Mouse (Mus musculus) frontal cortex, postnatal 10 days (tissue): ENCODE measurements around the gene Rasgef1c.

Source experiments
- DNase-seq, 2 experiments: peaks; one replicate each; pipeline ENCODE4 v3.0.0; 2022; ENCODE audit warnings: low spot score in 2 of 2, mixed read lengths in 1 of 2

Rasgef1c gene

GRCm38 (mm10) chr11:49977963-49978568, 76.4 kb downstream of the Rasgef1c start:
- DNase-seq: no peak

GRCm38 (mm10) chr11:49978935-49979334, 77.3 kb downstream of the Rasgef1c start:
- DNase-seq: no peak

GRCm38 (mm10) chr11:49980681-49981235, 79.1 kb downstream of the Rasgef1c start:
- DNase-seq: no peak

- no peak for DNase-seq
These were observed 79.8 kb downstream of the Rasgef1c start for GRCm38 (mm10) chr11:49981321-49981963.

GRCm38 (mm10) chr11:49982094-49982493, 80.5 kb downstream of the Rasgef1c start:
- DNase-seq: no peak

GRCm38 (mm10) chr11:49982881-49983280, 81.2 kb downstream of the Rasgef1c start:
- DNase-seq: no peak

GRCm38 (mm10) chr11:49983875-49984552, 82.4 kb downstream of the Rasgef1c start:
- DNase-seq: no peak

GRCm38 (mm10) chr11:49985009-49985408, 83.4 kb downstream of the Rasgef1c start:
- DNase-seq: no peak

GRCm38 (mm10) chr11:49986277-49987036, 84.8 kb downstream of the Rasgef1c start:
- DNase-seq: peak in 1 of 2 experiments; percentile 38

GRCm38 (mm10) chr11:49994536-49994935, 92.9 kb downstream of the Rasgef1c start:
- DNase-seq: no peak

- DNase-seq: no peak
These were observed 94.8 kb downstream of the Rasgef1c start for GRCm38 (mm10) chr11:49996398-49996797.

GRCm38 (mm10) chr11:49997321-49997720, 95.7 kb downstream of the Rasgef1c start:
- no peak for DNase-seq

GRCm38 (mm10) chr11:50002853-50003252, 101.2 kb downstream of the Rasgef1c start:
- no peak for DNase-seq

GRCm38 (mm10) chr11:50007776-50008175, 106.1 kb downstream of the Rasgef1c start:
- DNase-seq: no peak

- DNase-seq: no peak
These were observed 106.6 kb downstream of the Rasgef1c start for GRCm38 (mm10) chr11:50008231-50008630.

GRCm38 (mm10) chr11:50013016-50013415, 111.4 kb downstream of the Rasgef1c start:
- no peak for DNase-seq

- DNase-seq: no peak
These were observed 114.9 kb downstream of the Rasgef1c start for GRCm38 (mm10) chr11:50016503-50016902.

- DNase-seq: no peak
These were observed 115.9 kb downstream of the Rasgef1c start for GRCm38 (mm10) chr11:50017511-50017910.

- DNase-seq: no peak
These were observed 117.2 kb downstream of the Rasgef1c start for GRCm38 (mm10) chr11:50018848-50019247.

GRCm38 (mm10) chr11:50022085-50022484, 120.5 kb downstream of the Rasgef1c start:
- DNase-seq: no peak

GRCm38 (mm10) chr11:50024445-50024832, 122.8 kb downstream of the Rasgef1c start:
- DNase-seq: no peak
